Mouse (Mus musculus) midbrain, postnatal 0 days (tissue): Measurements from ENCODE around the gene Plekhm2. TPM values are rescaled to one million over a fixed set of nuclear protein-coding genes. Genes with fewer than 3 reads are reported as not detected.

ENCODE experiments used
- ATAC-seq: fragments of 200-750 bp; cut with Nextera tagmentation; 2 replicates; pipeline ENCODE4 v1.8.0; 2017; ENCODE audit warnings: moderate number of reproducible peaks, mild to moderate bottlenecking, moderate TSS enrichment, moderate library complexity; ENCODE audit not compliant: low FRiP score
- DNase-seq: peaks from one replicate; pipeline ENCODE4 v3.0.0-alpha.2; 2015; ENCODE audit warnings: low spot score
- H3K27ac ChIP-seq: fragments of 300-500 bp; sonication (generic); 2 replicates; pipeline ENCODE4 v1.5.1; 2014; ENCODE audit warnings: low read depth, mild to moderate bottlenecking, low read length, mixed read lengths
- H3K27me3 ChIP-seq: fragments of 300-500 bp; sonication (generic); 2 replicates; pipeline ENCODE4 v1.6.1; 2014; ENCODE audit warnings: low read length, control low read depth, mixed read lengths; ENCODE audit not compliant: insufficient read depth
- H3K36me3 ChIP-seq: fragments of 300-500 bp; sonication (generic); 2 replicates; pipeline ENCODE4 v1.6.1; 2014; ENCODE audit warnings: low read length, control low read depth, mixed read lengths; ENCODE audit not compliant: insufficient read depth
- H3K4me1 ChIP-seq: fragments of 300-500 bp; sonication (generic); 2 replicates; pipeline ENCODE4 v1.6.1; 2014; ENCODE audit warnings: mild to moderate bottlenecking, control low read depth, antibody characterized with exemption, low read length, mixed read lengths; ENCODE audit not compliant: insufficient read depth
- H3K4me2 ChIP-seq: fragments of 300-500 bp; sonication (generic); 2 replicates; pipeline ENCODE4 v1.6.1; 2014; ENCODE audit warnings: low read depth, mild to moderate bottlenecking, low read length, mixed read lengths; ENCODE audit not compliant: poor library complexity, severe bottlenecking
- H3K4me3 ChIP-seq: fragments of 300-500 bp; sonication (generic); 2 replicates; pipeline ENCODE4 v1.5.1; 2014; ENCODE audit warnings: low read depth, mild to moderate bottlenecking, low read length, moderate library complexity
- H3K9ac ChIP-seq: fragments of 300-500 bp; sonication (generic); replicated peaks from 2 replicates; pipeline ENCODE4 v1.6.1; 2014; ENCODE audit warnings: mild to moderate bottlenecking, low read length, moderate library complexity, mixed read lengths; ENCODE audit not compliant: poor library complexity, severe bottlenecking
- H3K9me3 ChIP-seq: fragments of 300-500 bp; sonication (generic); 2 replicates; pipeline ENCODE4 v1.6.1; 2016; ENCODE audit warnings: low read length, control low read depth
- CTCF ChIP-seq: IDR thresholded peaks from 2 replicates; pipeline ENCODE4 v1.5.1; 2016; ENCODE audit warnings: antibody characterized with exemption, mild to moderate bottlenecking
- WGBS: fragments of 180-500 bp; shearing (Covaris S2); extraction: QIAGEN DNeasy Blood & Tissue Kit; methylation state at CpG from one replicate; pipeline ENCODE4 v1.1.7; 2014; 5-methylcytosine and 5-hydroxymethylcytosine counted together
- polyA plus RNA-seq: library from polyadenylated mRNA; unstranded; fragments of >200 nt; fragmentation: Nextera tagmentation; extraction: Ambion mirVana; gene quantifications from 2 replicates; pipeline ENCODE4 v1.2.1, GENCODE M21; 2015
- total RNA-seq: library from RNA; depleted of rRNA; stranded (reverse); fragments of >200 nt; gene quantifications from 2 replicates; pipeline ENCODE4 v1.2.3, GENCODE M21; 2014; rRNA removed

Plekhm2 gene
- 40.0 and 41.7 TPM in 2 replicates for total RNA-seq
- polyA plus RNA-seq: 6.7 and 6.9 TPM in 2 replicates

DNA sequence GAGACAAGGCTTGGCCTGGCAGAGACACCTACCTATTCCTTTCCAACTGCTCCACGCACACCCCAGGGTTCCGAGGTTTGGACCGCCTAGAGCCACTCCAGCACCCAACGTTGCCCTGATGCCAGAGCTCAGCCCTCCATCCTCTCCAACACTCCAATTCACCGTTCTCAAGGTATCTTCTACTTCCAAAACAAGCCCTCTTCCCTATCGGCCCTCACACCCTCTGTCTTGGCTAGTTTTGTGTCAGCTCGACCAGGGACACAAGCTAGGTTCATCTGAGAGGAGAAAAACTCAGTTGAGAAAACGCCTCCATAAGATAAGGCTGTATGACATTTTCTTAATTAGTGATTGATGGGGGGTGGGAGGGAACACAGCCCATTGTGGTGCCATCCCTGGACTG, at the start of gene Plekhm2:
Gene Plekhm2, minus strand, starts transcription at position 101 of the 400 bp plus-strand sequence.
- 65% methylated on average over 8 of the region's 8 CpGs for WGBS
- H3K27ac ChIP-seq: peak within 1 kb of the TSS; percentile 75
- H3K36me3 ChIP-seq: peaks cover 6% of the 10 kb centered on the region; the same call in 1 of the 2 replicates
- DNase-seq (no peak), ATAC-seq (no peak)
- peak within 1 kb of the TSS; percentile 81 for H3K4me3 ChIP-seq
- H3K9me3 ChIP-seq: no peaks in the 10 kb centered on the region
- H3K9ac ChIP-seq: peak within 1 kb of the TSS; percentile 89
- no peaks in the 10 kb centered on the region for H3K27me3 ChIP-seq
- TF ChIP-seq CTCF: no peak
- peak within 1 kb of the TSS; percentile 88 for H3K4me2 ChIP-seq
- H3K4me1 ChIP-seq: peaks cover 6% of the 10 kb centered on the region; the same call in 1 of the 2 replicates

DNA sequence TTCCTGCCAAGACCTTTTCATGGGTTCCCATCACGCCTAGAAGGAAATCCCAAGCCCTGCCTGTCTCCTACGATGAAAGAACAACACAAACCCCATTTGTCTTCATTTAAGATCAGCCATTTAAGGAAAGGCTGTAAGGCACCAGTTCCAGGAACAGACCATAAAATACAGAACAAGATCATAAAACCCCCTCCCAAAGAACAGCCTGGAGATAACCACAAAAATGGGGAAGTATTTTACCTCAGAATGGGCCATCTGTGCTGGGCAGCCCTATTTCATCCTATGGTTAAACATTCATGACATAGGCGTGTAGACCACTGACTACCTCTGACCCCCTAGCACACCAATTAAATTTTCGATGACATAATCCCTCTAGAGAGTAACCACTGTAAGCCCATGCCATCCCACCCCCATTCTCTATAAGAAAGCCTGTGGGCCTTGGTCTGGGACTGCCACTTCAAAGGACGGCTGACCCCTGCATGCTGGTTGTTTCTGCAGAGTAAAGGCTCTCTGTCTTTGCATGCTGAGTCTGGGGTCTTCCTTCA, 49.0 kb upstream of the Plekhm2 start:
- Histone ChIP-seq H3K27me3 (no peaks in the 10 kb centered on the region), H3K4me1 (no peaks in the 10 kb centered on the region), H3K36me3 (peaks cover 21% of the 10 kb centered on the region), H3K4me3 (no peak overlapping the region), H3K27ac (no peak overlapping the region), H3K9me3 (no peaks in the 10 kb centered on the region), H3K4me2 (no peak overlapping the region), H3K9ac (no peak overlapping the region)
- TF ChIP-seq CTCF: no peak
- 79% methylated on average over 5 of the region's 5 CpGs for whole genome bisulfite sequencing
- ATAC-seq: no peak
- no peak for DNase-seq

DNA sequence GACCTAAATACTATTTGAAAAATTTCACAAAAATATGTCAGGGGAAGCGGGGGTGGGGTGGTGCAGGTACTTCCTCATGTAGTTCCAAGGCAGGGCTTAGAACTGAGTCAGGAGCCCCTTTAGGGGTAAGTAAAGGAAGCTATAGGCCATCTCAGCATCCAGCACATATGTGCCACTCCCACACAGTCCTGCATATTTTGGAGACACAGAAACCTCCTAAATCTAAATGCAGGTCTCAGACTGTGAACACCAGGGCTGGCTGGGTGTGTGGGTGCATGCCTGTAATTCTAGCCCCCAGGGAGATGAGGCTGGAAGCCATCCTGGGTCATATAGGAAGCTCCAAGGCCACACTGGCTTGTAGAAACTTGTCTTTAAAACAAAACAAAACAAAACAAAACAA, 46.6 kb upstream of the Plekhm2 start:
- Histone ChIP-seq H3K36me3 (peaks cover 40% of the 10 kb centered on the region), H3K9me3 (no peaks in the 10 kb centered on the region), H3K9ac (no peak overlapping the region), H3K27ac (no peak overlapping the region), H3K4me1 (no peaks in the 10 kb centered on the region), H3K27me3 (no peaks in the 10 kb centered on the region), H3K4me3 (no peak overlapping the region), H3K4me2 (no peak overlapping the region)
- no peak for ATAC-seq
- no peak for DNase-seq
- TF ChIP-seq CTCF: no peak
- 100% methylated on average over 1 of the region's 1 CpGs for WGBS

DNA sequence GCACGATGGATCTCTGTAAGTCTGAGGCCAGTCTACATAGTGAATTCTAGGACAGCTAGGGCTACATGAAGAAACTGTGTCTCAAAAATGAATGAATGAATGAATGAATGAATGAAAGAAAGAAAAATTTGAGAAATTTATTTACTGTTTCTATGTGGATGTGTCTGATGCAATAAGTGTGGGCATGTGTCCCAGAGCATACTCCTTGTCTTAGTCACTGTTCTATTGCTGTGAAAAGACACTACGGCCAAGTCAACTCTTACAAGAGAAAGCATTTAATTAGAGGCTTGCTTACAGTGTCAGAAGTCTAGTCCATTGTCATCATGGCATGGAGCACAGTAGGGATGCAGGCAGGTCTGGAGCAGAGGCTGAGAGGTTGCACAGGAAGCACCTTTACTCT, 44.3 kb upstream of the Plekhm2 start:
- no peak for DNase-seq
- Histone ChIP-seq H3K4me2 (no peak overlapping the region), H3K4me3 (no peak overlapping the region), H3K4me1 (no peaks in the 10 kb centered on the region), H3K27me3 (no peaks in the 10 kb centered on the region), H3K9me3 (no peaks in the 10 kb centered on the region), H3K36me3 (peaks cover 60% of the 10 kb centered on the region), H3K27ac (no peak overlapping the region), H3K9ac (no peak overlapping the region)
- no peak for TF ChIP-seq CTCF
- ATAC-seq: no peak
- 99% methylated on average over 2 of the region's 2 CpGs for WGBS

DNA sequence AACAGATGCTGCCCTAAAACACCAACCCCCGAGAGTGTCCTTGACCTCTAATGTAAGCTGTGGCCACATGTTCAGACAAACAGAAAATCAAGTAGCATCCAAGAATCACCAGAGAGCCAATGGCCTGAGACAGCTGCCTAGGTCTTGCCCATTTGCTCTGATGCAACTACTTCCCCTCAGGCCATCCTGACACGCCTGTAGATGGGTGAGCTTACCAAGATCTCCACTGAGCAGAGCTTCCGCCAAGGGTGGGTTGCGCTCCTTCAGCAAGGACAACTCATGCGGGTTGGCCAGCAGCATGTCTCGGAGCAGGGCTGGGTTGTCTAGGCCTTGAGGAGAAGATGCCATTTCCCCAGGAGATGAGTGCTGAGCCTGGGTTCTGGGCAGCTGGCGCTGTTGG, 43.3 kb upstream of the Plekhm2 start:
- H3K4me1 ChIP-seq: no peaks in the 10 kb centered on the region
- H3K36me3 ChIP-seq: peaks cover 60% of the 10 kb centered on the region
- TF ChIP-seq CTCF: no peak
- H3K27ac ChIP-seq: no peak overlapping the region
- H3K4me2 ChIP-seq: no peak overlapping the region
- 97% methylated on average over 7 of the region's 7 CpGs for WGBS
- no peak overlapping the region for H3K4me3 ChIP-seq
- H3K27me3 ChIP-seq: no peaks in the 10 kb centered on the region
- H3K9ac ChIP-seq: no peak overlapping the region
- ATAC-seq (no peak), DNase-seq (no peak)
- H3K9me3 ChIP-seq: no peaks in the 10 kb centered on the region

DNA sequence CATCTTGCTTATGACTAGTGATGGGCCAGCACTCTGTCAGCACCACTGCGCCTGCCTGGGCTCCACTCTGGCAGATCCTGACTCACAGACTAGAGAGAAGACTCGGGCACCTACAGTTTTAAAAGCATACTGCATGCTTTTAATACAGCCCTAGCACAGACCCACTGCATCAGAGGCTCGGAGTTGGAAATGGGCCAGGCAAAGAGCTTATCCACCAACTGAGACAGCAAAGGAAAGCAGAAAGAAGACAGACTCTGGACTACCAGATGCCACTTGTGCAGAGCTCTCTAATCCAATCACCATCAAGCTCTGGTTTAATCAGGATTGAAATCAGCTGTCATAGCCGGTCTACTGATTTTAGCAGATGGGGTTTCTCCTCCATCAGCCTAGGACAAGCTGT, 40.6 kb upstream of the Plekhm2 start:
- Histone ChIP-seq H3K27ac (no peak overlapping the region), H3K4me3 (no peak overlapping the region), H3K4me2 (no peak overlapping the region), H3K4me1 (no peaks in the 10 kb centered on the region), H3K27me3 (no peaks in the 10 kb centered on the region), H3K36me3 (peaks cover 66% of the 10 kb centered on the region), H3K9me3 (no peaks in the 10 kb centered on the region), H3K9ac (no peak overlapping the region)
- 64% methylated on average over 4 of the region's 4 CpGs for WGBS
- DNase-seq (peak; percentile 90), ATAC-seq (peak; percentile 31; the same call in 1 of the 2 replicates)
- TF ChIP-seq CTCF: no peak
